Mouse (Mus musculus) hindbrain, postnatal 0 days (tissue): ENCODE data around the gene Gm19345. TPM values are rescaled to one million over a fixed set of nuclear protein-coding genes. Genes with fewer than 3 reads are reported as not detected.

Experiments used
- ATAC-seq: fragments of 200-750 bp; cut with Nextera tagmentation; 2 replicates; pipeline ENCODE4 v1.8.0; 2017; ENCODE audit warnings: mild to moderate bottlenecking, moderate TSS enrichment, moderate library complexity
- DNase-seq: peaks from one replicate; pipeline ENCODE4 v3.0.0-alpha.2; 2015; ENCODE audit warnings: low spot score
- H3K27ac ChIP-seq: fragments of 300-500 bp; sonication (generic); 2 replicates; pipeline ENCODE4 v1.5.1; 2014; ENCODE audit warnings: mild to moderate bottlenecking
- H3K27me3 ChIP-seq: fragments of 300-500 bp; sonication (generic); 2 replicates; pipeline ENCODE4 v1.6.1; 2014; ENCODE audit warnings: low read length, mixed read lengths; ENCODE audit not compliant: insufficient read depth
- H3K36me3 ChIP-seq: fragments of 300-500 bp; sonication (generic); 2 replicates; pipeline ENCODE4 v1.6.1; 2014; ENCODE audit warnings: low read length, mixed read lengths; ENCODE audit not compliant: insufficient read depth
- H3K4me1 ChIP-seq: fragments of 300-500 bp; sonication (generic); 2 replicates; pipeline ENCODE4 v1.6.1; 2014; ENCODE audit warnings: antibody characterized with exemption, low read length, mixed read lengths; ENCODE audit not compliant: insufficient read depth
- H3K4me2 ChIP-seq: fragments of 300-500 bp; sonication (generic); 2 replicates; pipeline ENCODE4 v1.6.1; 2014; ENCODE audit warnings: low read depth, mild to moderate bottlenecking, low read length, moderate library complexity, mixed read lengths
- H3K4me3 ChIP-seq: fragments of 300-500 bp; sonication (generic); 2 replicates; pipeline ENCODE4 v1.5.1; 2014; ENCODE audit warnings: low read length
- H3K9ac ChIP-seq: fragments of 300-500 bp; sonication (generic); replicated peaks from 2 replicates; pipeline ENCODE4 v1.6.1; 2014; ENCODE audit warnings: mild to moderate bottlenecking, low read length, moderate library complexity, mixed read lengths
- H3K9me3 ChIP-seq: fragments of 300-500 bp; sonication (generic); 2 replicates; pipeline ENCODE4 v1.6.1; 2016; ENCODE audit warnings: low read length, mixed read lengths
- CTCF ChIP-seq: IDR thresholded peaks from 2 replicates; pipeline ENCODE4 v1.5.1; 2016; ENCODE audit warnings: antibody characterized with exemption, control low read depth, low read depth
- WGBS: fragments of 180-500 bp; shearing (Covaris S2); extraction: QIAGEN DNeasy Blood & Tissue Kit; methylation state at CpG from one replicate; pipeline ENCODE4 v1.1.7; 2014; 5-methylcytosine and 5-hydroxymethylcytosine counted together
- polyA plus RNA-seq: library from polyadenylated mRNA; unstranded; fragments of >200 nt; fragmentation: Nextera tagmentation; extraction: Ambion mirVana; gene quantifications from 2 replicates; pipeline ENCODE4 v1.2.1, GENCODE M21; 2015
- total RNA-seq: library from RNA; depleted of rRNA; stranded (reverse); fragments of >200 nt; gene quantifications from 2 replicates; pipeline ENCODE4 v1.2.3, GENCODE M21; 2014

Gene Gm19345
- total and polyA plus RNA-seq, 2 experiments from 2014 or later: 16.1 to 53.7 TPM

- WGBS: 77% methylated on average over 3 of the region's 3 CpGs
- Histone ChIP-seq H3K9ac (no peak overlapping the region), H3K4me2 (no peak overlapping the region), H3K36me3 (no peaks in the 10 kb centered on the region), H3K4me3 (no peak overlapping the region), H3K27ac (no peak overlapping the region), H3K27me3 (0 out of 2 replicates have a peak, but pooled peaks cover 6% of the 10 kb centered on the region), H3K4me1 (no peaks in the 10 kb centered on the region), H3K9me3 (no peaks in the 10 kb centered on the region)
- ATAC-seq (no peak), DNase-seq (no peak)
- no peak for TF ChIP-seq CTCF
These were observed 10.9 kb upstream of the Gm19345 start for GRCm38 (mm10) chr7:19840936-19841335.

DNA sequence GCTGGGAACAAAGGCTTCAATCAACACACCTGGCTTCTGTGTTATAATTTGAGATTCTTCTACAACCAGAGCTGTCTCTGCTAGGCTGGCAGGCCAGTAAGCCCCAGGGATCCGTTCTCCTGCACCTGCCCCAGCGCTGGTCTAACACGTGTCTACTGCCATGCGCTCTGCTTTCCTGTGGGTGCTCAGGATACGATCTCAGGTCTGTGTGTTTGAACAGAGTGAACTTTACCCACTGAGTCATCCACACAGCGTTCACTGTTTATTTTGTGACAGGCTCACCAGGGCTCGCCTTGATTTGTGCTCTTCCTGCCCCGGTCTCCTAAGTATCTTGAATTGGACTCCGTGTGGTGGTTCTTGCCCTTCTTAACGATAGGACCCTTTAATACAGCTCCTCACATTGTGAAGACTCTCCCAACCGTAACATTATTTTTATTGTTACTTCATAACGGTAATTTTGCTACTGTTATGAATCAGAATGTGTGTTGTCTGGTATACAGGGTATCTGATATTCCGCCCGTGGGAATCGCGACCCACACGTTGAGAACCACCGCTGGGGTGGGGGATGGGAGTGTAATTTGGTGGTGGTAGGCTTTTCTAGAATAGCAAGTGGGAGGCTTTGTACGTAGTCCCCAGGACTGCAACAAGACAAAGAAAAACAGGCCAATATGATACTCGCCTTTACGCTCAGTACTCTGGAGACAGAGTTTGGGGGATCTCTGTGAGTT lies 10.0 kb upstream of the Gm19345 start:
- H3K36me3 ChIP-seq: no peaks in the 10 kb centered on the region
- H3K27ac ChIP-seq: no peak overlapping the region
- no peak overlapping the region for H3K9ac ChIP-seq
- no peaks in the 10 kb centered on the region for H3K4me1 ChIP-seq
- H3K4me3 ChIP-seq: no peak overlapping the region
- WGBS: 79% methylated on average over 21 of the region's 21 CpGs
- 0 out of 2 replicates have a peak, but pooled peaks cover 6% of the 10 kb centered on the region for H3K27me3 ChIP-seq
- no peaks in the 10 kb centered on the region for H3K9me3 ChIP-seq
- no peak for ATAC-seq
- DNase-seq: no peak
- TF ChIP-seq CTCF: no peak
- H3K4me2 ChIP-seq: no peak overlapping the region

DNA sequence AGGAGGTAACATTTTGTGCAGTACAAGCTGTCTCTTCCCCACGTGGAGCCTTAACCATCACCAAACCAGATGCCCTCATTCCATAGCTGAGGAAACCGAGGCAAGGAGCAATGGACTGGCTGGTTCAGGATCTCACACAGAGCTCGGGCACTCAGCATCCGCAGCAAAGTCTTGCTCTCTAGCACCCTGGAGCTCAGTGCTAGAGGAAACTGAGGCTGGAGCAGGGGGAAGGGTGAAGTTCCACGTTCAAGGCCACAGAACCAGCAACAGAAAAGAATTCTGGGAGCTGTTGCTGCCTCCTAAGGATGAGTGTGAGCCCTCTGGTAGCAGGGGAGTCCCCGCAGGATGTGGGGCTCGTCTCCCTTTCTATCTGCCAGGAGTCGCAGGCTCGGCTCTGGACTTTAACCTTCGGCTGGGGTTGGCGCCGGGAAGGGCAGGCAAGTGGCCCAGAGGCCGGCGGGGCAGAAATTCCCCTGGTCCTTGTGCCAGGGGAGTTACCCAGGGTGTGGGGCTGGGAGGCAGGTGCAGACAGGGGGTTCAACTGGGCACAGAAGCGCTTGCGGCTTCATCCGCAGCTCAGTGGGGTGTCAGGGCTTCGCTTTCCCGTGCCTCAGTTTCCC lies 8.8 kb upstream of the Gm19345 start:
- H3K9me3 ChIP-seq: no peaks in the 10 kb centered on the region
- no peak for TF ChIP-seq CTCF
- H3K4me2 ChIP-seq: no peak overlapping the region
- WGBS: 29% methylated on average over 19 of the region's 19 CpGs
- H3K4me1 ChIP-seq: no peaks in the 10 kb centered on the region
- no peak overlapping the region for H3K9ac ChIP-seq
- no peaks in the 10 kb centered on the region for H3K36me3 ChIP-seq
- DNase-seq: no peak
- H3K27me3 ChIP-seq: 0 out of 2 replicates have a peak, but pooled peaks cover 6% of the 10 kb centered on the region
- no peak overlapping the region for H3K27ac ChIP-seq
- H3K4me3 ChIP-seq: no peak overlapping the region
- ATAC-seq: no peak

DNA sequence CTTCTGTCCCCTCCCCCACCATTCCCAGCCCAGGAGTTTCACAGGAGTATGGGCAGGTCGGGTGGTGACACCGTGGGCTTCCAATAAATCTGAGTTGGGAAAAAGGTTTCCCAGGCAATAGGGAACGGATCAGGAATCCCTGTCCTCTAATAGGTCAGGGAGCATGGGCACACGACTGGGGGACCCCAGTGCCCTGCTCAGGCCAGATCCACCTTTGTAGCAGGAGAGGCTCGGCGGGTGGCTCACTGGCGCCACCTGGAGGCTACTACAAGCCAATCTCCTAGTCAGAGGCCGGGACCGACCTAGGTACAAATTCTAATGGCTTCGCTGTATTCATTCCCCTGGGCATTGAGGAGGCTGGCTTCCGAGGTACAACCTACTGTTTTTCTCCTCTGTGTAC lies 8.2 kb upstream of the Gm19345 start:
- H3K36me3 ChIP-seq: no peaks in the 10 kb centered on the region
- no peak overlapping the region for H3K4me3 ChIP-seq
- H3K9ac ChIP-seq: no peak overlapping the region
- TF ChIP-seq CTCF: peak; percentile 87
- 0 out of 2 replicates have a peak, but pooled peaks cover 6% of the 10 kb centered on the region for H3K27me3 ChIP-seq
- ATAC-seq (peak; percentile 78), DNase-seq (peak; percentile 68)
- 3% methylated on average over 11 of the region's 11 CpGs for WGBS
- H3K27ac ChIP-seq: no peak overlapping the region
- no peak overlapping the region for H3K4me2 ChIP-seq
- no peaks in the 10 kb centered on the region for H3K9me3 ChIP-seq
- no peaks in the 10 kb centered on the region for H3K4me1 ChIP-seq

- H3K27me3 ChIP-seq: 0 out of 2 replicates have a peak, but pooled peaks cover 6% of the 10 kb centered on the region
- no peak for TF ChIP-seq CTCF
- no peak overlapping the region for H3K27ac ChIP-seq
- no peak overlapping the region for H3K4me3 ChIP-seq
- 66% methylated on average over 15 of the region's 15 CpGs for WGBS
- H3K4me1 ChIP-seq: no peaks in the 10 kb centered on the region
- DNase-seq (no peak), ATAC-seq (no peak)
- no peaks in the 10 kb centered on the region for H3K36me3 ChIP-seq
- no peak overlapping the region for H3K4me2 ChIP-seq
- no peak overlapping the region for H3K9ac ChIP-seq
- H3K9me3 ChIP-seq: no peaks in the 10 kb centered on the region
These were observed 7.2 kb upstream of the Gm19345 start for GRCm38 (mm10) chr7:19844521-19845171.

DNA sequence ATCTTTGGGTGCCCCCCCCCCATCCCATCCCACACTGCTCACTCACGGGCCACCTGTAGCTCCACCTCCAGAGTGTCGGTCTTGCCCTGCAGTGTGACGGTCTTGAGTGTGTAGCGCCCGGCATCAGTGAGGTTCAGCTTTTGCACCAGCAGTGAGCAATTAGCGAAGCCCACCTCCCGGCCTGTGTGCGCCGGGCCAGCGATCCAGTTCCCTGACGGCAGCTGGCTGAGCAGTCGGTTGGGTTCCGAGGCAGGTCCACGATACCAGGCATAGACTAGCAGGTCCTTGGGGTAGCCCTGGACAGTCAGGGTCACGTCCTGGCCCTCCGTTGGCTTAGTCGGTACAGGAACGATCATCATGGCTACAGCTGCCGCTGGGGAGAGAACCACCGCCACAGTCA lies 1.7 kb downstream of the Gm19345 start:
- Histone ChIP-seq H3K4me1 (no peaks in the 10 kb centered on the region), H3K4me3 (no peak overlapping the region), H3K27me3 (no peaks in the 10 kb centered on the region), H3K9me3 (no peaks in the 10 kb centered on the region), H3K9ac (no peak overlapping the region), H3K36me3 (no peaks in the 10 kb centered on the region), H3K27ac (no peak overlapping the region), H3K4me2 (no peak overlapping the region)
- no peak for TF ChIP-seq CTCF
- ATAC-seq (no peak), DNase-seq (no peak)
- WGBS: 94% methylated on average over 20 of the region's 20 CpGs
